Mouse (Mus musculus): Measurements from ENCODE around the gene Olfr667. TPM values are rescaled to one million over a fixed set of nuclear protein-coding genes. Genes with fewer than 3 reads are reported as not detected.
"Not testable (repeated sequence)": the region's sequence is repeated elsewhere in the genome, so short reads cannot be mapped to it uniquely, and the experiment has no call there.

Olfr667 gene
- not detected in 2 replicates for polyA plus RNA-seq (2015; fragmentation: Nextera tagmentation; extraction: Ambion mirVana)

GRCm38 (mm10) chr7:104921382-104921781 lies at the start of gene Olfr667:
Gene Olfr667, minus strand, starts transcription at chr7:104921482.
- DNase-seq (ENCODE audit: low spot score) = no peak

DNA sequence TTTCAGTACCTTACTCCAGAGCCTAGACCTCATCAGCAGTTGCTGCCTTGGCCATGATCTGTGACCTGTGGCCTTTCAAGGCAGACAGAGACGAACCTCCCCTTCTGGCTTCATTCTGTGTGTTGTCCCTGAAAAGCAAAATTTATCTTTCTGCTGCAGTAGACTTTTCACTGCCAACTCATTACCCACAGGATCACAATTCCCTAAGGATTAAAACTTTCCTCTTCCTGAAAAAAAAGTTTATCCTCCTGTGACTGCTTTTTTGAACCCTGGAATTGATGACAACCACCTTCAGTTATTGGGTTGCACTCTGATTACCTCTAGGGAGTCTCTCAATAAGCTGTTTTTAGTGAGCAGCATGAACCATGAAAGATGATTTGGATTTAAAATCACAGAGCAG lies 41.2 kb upstream of the Olfr667 start, which contains the start of gene Olfr670:
TSS of gene Olfr670 (minus strand) at position 101 of the 400 bp plus-strand sequence.
- no peak for DNase-seq (ENCODE audit: low spot score)

- not testable (repeated sequence) for DNase-seq (ENCODE audit: low spot score)
Measured at GRCm38 (mm10) chr7:104950234-104950633, 29.0 kb upstream of the Olfr667 start.

DNA sequence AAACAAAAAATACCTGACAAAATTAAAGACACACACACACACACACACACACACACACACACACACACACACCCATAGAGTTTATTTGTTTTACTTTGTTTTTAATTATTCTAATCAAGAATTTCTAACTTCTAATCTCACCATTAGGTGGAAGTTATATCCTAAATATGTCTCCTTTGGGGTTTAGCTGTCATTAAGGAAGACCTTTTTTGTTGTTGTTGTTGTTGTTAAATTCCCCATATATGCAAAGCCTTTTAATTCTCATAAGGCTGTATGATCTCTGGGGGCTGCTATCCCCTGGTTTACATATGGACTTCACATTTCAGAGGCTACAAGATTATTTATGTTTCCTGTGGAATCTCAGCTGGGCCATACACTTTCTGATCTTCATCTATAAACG lies 12.7 kb upstream of the Olfr667 start, which contains the start of gene Olfr669:
TSS of gene Olfr669 (plus strand) at position 301 of the 400 bp plus-strand sequence.
- no peak for DNase-seq (ENCODE audit: low spot score)

DNA sequence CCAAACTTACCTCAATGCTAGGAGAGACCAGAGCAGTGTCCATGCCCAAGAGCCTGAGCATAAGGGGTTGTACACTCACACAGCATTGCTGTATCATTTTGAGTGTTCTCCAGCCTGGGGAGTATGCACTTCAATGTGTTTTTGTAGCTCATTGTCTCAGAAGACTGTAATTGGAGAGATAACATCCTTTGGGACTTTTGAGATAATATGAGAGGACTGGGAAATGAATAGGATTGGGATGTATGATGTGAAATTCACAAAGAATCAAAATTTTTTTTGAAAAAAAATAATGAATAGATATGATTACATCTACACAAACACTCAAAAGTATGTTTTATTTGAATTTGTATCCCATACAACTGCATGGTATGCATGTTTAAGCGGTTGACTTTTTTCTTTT lies 6.7 kb upstream of the Olfr667 start, which contains the start of gene Olfr668:
TSS of gene Olfr668 (minus strand) at position 101 of the 400 bp plus-strand sequence.
- no peak for DNase-seq (ENCODE audit: low spot score)

DNA sequence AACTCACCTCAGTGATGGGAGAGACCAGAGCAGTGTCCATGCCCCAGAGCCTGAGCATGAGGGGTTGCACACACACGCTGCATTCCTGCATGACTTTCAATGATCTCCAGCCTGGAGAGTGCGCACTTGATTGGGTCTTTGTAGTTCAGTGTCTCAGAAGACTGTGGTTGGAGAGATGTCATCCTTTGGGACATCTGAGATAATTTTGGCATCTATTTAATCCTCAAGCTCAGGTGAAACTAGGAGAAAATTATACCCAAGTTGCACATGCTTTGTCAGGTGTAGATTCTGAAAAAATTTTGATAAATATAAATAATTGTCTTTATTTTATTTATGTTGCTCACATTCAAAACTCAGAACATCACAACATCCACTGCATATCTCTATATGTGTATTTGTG lies 25.4 kb downstream of the Olfr667 start, which contains the start of gene Olfr666:
TSS of gene Olfr666 (minus strand) at position 101 of the 400 bp plus-strand sequence.
- no peak for DNase-seq (ENCODE audit: low spot score)

DNA sequence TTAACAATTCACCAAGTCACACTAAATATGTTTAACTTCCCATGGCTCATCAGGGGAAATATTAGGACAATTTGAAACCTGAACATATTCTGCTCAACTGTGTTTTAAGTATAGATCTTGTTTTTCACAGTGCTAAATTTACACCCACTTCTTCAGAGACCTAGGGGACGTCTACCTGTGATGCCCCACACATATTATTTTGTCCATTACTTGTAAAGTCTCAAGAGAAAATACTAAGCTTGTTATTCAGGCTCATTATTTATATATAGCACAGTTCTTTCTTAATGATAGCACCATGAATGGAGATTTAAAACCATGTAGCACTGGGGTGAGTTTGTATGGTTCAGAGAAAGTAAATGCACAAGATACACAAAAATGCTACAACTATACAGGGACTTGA lies 43.6 kb downstream of the Olfr667 start, which contains the start of gene Olfr665:
TSS of gene Olfr665 (plus strand) at position 301 of the 400 bp plus-strand sequence.
- no peak for DNase-seq (ENCODE audit: low spot score)

Other genes starting within 250 kb of the Olfr667 start
- not detected in 2 replicates for gene Olfr661, start 235.0 kb downstream of the Olfr667 start, polyA plus RNA-seq (2015; fragmentation: Nextera tagmentation; extraction: Ambion mirVana)
- gene Usp17le, start 144.0 kb downstream of the Olfr667 start, polyA plus RNA-seq (2015; fragmentation: Nextera tagmentation; extraction: Ambion mirVana) = not detected in 2 replicates
- not detected in 2 replicates for gene Usp17lb, start 78.9 kb downstream of the Olfr667 start, polyA plus RNA-seq (2015; fragmentation: Nextera tagmentation; extraction: Ambion mirVana)
- gene Usp17la, start 64.5 kb downstream of the Olfr667 start, polyA plus RNA-seq (2015; fragmentation: Nextera tagmentation; extraction: Ambion mirVana) = not detected in 2 replicates
- gene Olfr665, start 43.5 kb downstream of the Olfr667 start, polyA plus RNA-seq (2015; fragmentation: Nextera tagmentation; extraction: Ambion mirVana) = not detected in 2 replicates
- gene Olfr666, start 25.5 kb downstream of the Olfr667 start, polyA plus RNA-seq (2015; fragmentation: Nextera tagmentation; extraction: Ambion mirVana) = not detected in 2 replicates
- not detected in 2 replicates for gene Olfr668, start 6.6 kb upstream of the Olfr667 start, polyA plus RNA-seq (2015; fragmentation: Nextera tagmentation; extraction: Ambion mirVana)
- gene Olfr669, start 12.8 kb upstream of the Olfr667 start, polyA plus RNA-seq (2015; fragmentation: Nextera tagmentation; extraction: Ambion mirVana) = not detected in 2 replicates
- gene Olfr670, start 41.1 kb upstream of the Olfr667 start, polyA plus RNA-seq (2015; fragmentation: Nextera tagmentation; extraction: Ambion mirVana) = not detected in 2 replicates
- not detected in 2 replicates for gene Olfr671, start 57.6 kb upstream of the Olfr667 start, polyA plus RNA-seq (2015; fragmentation: Nextera tagmentation; extraction: Ambion mirVana)
- gene Olfr672, start 80.5 kb upstream of the Olfr667 start, polyA plus RNA-seq (2015; fragmentation: Nextera tagmentation; extraction: Ambion mirVana) = not detected in 2 replicates
- not detected in 2 replicates for gene Olfr675, start 107.0 kb upstream of the Olfr667 start, polyA plus RNA-seq (2015; fragmentation: Nextera tagmentation; extraction: Ambion mirVana)
- not detected in 2 replicates for gene Olfr676, start 111.2 kb upstream of the Olfr667 start, polyA plus RNA-seq (2015; fragmentation: Nextera tagmentation; extraction: Ambion mirVana)
- gene Olfr677, start 129.9 kb upstream of the Olfr667 start, polyA plus RNA-seq (2015; fragmentation: Nextera tagmentation; extraction: Ambion mirVana) = not detected in 2 replicates
- not detected in 2 replicates for gene Olfr678, start 143.0 kb upstream of the Olfr667 start, polyA plus RNA-seq (2015; fragmentation: Nextera tagmentation; extraction: Ambion mirVana)
- not detected in 2 replicates for gene Olfr679, start 159.7 kb upstream of the Olfr667 start, polyA plus RNA-seq (2015; fragmentation: Nextera tagmentation; extraction: Ambion mirVana)
- not detected in 2 replicates for gene Olfr680-ps1, start 171.3 kb upstream of the Olfr667 start, polyA plus RNA-seq (2015; fragmentation: Nextera tagmentation; extraction: Ambion mirVana)
- gene Olfr681, start 195.4 kb upstream of the Olfr667 start, polyA plus RNA-seq (2015; fragmentation: Nextera tagmentation; extraction: Ambion mirVana) = not detected in 2 replicates
- gene Olfr683, start 225.5 kb upstream of the Olfr667 start, polyA plus RNA-seq (2015; fragmentation: Nextera tagmentation; extraction: Ambion mirVana) = not detected in 2 replicates
- not detected in 2 replicates for gene Olfr684, start 242.2 kb upstream of the Olfr667 start, polyA plus RNA-seq (2015; fragmentation: Nextera tagmentation; extraction: Ambion mirVana)

All from thymus, postnatal 0 days (tissue).